Mouse (Mus musculus): ENCODE results near the gene Ndufs7. TPM values are rescaled to one million over a fixed set of nuclear protein-coding genes. Genes with fewer than 3 reads are reported as not detected.

Ndufs7 gene
- polyA plus RNA-seq, 1 experiment from 2014 or later = 605 TPM

- ATAC-seq = peak; percentile 60
- WGBS = 1% methylated on average over 81 of the region's 81 CpGs
- H3K9me3 ChIP-seq (ENCODE audit: control insufficient read depth) = no peaks in the 10 kb centered on the region
- no peaks in the 10 kb centered on the region for H3K27me3 ChIP-seq (replicated peaks; ENCODE audit: control insufficient read depth, insufficient read depth, low read length)
- no peak for TF ChIP-seq CTCF (IDR thresholded peaks at IDR 0.05; ENCODE audit: low read depth)
- no peaks in the 10 kb centered on the region; the same call in 1 of the 2 replicates for H3K36me3 ChIP-seq (ENCODE audit: control insufficient read depth, insufficient read depth)
- H3K4me1 ChIP-seq (replicated peaks; ENCODE audit: control insufficient read depth, insufficient read depth, low read length) = peaks cover 6% of the 10 kb centered on the region; the same call in 1 of the 2 replicates
- H3K27ac ChIP-seq (ENCODE audit: low read depth, low read length) = peak overlapping the region; percentile 91
- peak overlapping the region; percentile 97 for H3K9ac ChIP-seq (ENCODE audit: low read depth, low read length)
- peak overlapping the region; percentile 84 for H3K4me3 ChIP-seq (ENCODE audit: low read depth, low read length)
- peak overlapping the region; percentile 74 for H3K4me2 ChIP-seq (replicated peaks; ENCODE audit: low read depth)
These were observed 15.6 kb downstream of the Ndufs7 start for GRCm38 (mm10) chr10:80264341-80265148.

GRCm38 (mm10) chr10:80265149-80265486, 16.2 kb downstream of the Ndufs7 start:
- WGBS = 0% methylated on average over 18 of the region's 18 CpGs
- no peaks in the 10 kb centered on the region for H3K9me3 ChIP-seq (ENCODE audit: control insufficient read depth)

GRCm38 (mm10) chr10:80270099-80270498, 21.2 kb downstream of the Ndufs7 start:
- peaks cover 17% of the 10 kb centered on the region for H3K36me3 ChIP-seq (ENCODE audit: control insufficient read depth, insufficient read depth)
- no peak for TF ChIP-seq CTCF (IDR thresholded peaks at IDR 0.05; ENCODE audit: low read depth)
- H3K4me2 ChIP-seq (replicated peaks; ENCODE audit: low read depth) = peak overlapping the region; percentile 40; the same call in 1 of the 2 replicates
- no peak overlapping the region for H3K9ac ChIP-seq (ENCODE audit: low read depth, low read length)
- no peaks in the 10 kb centered on the region for H3K27me3 ChIP-seq (replicated peaks; ENCODE audit: control insufficient read depth, insufficient read depth, low read length)
- H3K27ac ChIP-seq (ENCODE audit: low read depth, low read length) = peak overlapping the region; percentile 87
- H3K9me3 ChIP-seq (ENCODE audit: control insufficient read depth) = no peaks in the 10 kb centered on the region
- 55% methylated on average over 2 of the region's 2 CpGs for WGBS
- 0 out of 2 replicates have a peak, but pooled peaks cover 6% of the 10 kb centered on the region for H3K4me1 ChIP-seq (replicated peaks; ENCODE audit: control insufficient read depth, insufficient read depth, low read length)
- no peak for ATAC-seq
- no peak overlapping the region for H3K4me3 ChIP-seq (ENCODE audit: low read depth, low read length)

More at GRCm38 (mm10) chr10:80265149-80265486, 16.2 kb downstream of the Ndufs7 start:
- H3K4me3 ChIP-seq (ENCODE audit: low read depth, low read length) = peak overlapping the region; percentile 84
- no peaks in the 10 kb centered on the region; the same call in 1 of the 2 replicates for H3K36me3 ChIP-seq (ENCODE audit: control insufficient read depth, insufficient read depth)
- 0 out of 2 replicates have a peak, but pooled peaks cover under 1% of the 10 kb centered on the region for H3K4me1 ChIP-seq (replicated peaks; ENCODE audit: control insufficient read depth, insufficient read depth, low read length)
- peak overlapping the region; percentile 74 for H3K4me2 ChIP-seq (replicated peaks; ENCODE audit: low read depth)
- H3K27ac ChIP-seq (ENCODE audit: low read depth, low read length) = peak overlapping the region; percentile 91
- ATAC-seq = no peak
- H3K27me3 ChIP-seq (replicated peaks; ENCODE audit: control insufficient read depth, insufficient read depth, low read length) = no peaks in the 10 kb centered on the region
- peak overlapping the region; percentile 97 for H3K9ac ChIP-seq (ENCODE audit: low read depth, low read length)
- TF ChIP-seq CTCF (IDR thresholded peaks at IDR 0.05; ENCODE audit: low read depth) = no peak

DNA sequence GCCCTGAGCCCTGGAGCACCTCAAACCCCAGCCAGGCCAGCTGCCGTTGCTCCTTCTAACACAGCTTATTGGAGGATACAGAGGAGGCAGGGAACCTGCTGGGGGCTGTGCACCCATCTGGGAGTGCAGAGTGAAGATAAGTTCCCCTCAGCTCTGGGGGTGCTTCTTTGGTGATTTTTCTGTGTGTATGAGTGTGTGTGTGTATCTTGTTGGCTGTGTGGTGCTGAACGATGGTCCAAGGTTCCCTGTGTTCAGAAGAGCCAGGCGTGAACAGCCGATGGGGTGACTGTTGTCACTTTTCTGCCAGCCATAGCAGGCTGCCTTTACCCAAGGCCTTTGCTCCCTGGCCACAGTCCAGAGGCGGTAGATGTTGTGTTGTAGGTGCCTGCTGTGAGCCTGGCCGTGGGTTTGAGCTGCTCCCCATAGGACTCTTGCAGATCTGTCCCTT, 21.8 kb downstream of the Ndufs7 start:
- Histone ChIP-seq H3K36me3 (ENCODE audit: control insufficient read depth, insufficient read depth) (peaks cover 21% of the 10 kb centered on the region), H3K9me3 (ENCODE audit: control insufficient read depth) (no peaks in the 10 kb centered on the region), H3K4me1 (replicated peaks; ENCODE audit: control insufficient read depth, insufficient read depth, low read length) (0 out of 2 replicates have a peak, but pooled peaks cover 6% of the 10 kb centered on the region), H3K4me3 (ENCODE audit: low read depth, low read length) (no peak overlapping the region), H3K4me2 (replicated peaks; ENCODE audit: low read depth) (peak overlapping the region; percentile 40), H3K9ac (ENCODE audit: low read depth, low read length) (0 out of 2 replicates have a peak overlapping the region, but pooled peaks have one; percentile 0), H3K27ac (ENCODE audit: low read depth, low read length) (peak overlapping the region; percentile 87), H3K27me3 (replicated peaks; ENCODE audit: control insufficient read depth, insufficient read depth, low read length) (no peaks in the 10 kb centered on the region)
- TF ChIP-seq CTCF (IDR thresholded peaks at IDR 0.05; ENCODE audit: low read depth) = no peak
- ATAC-seq = peak; percentile 51
- WGBS = 40% methylated on average over 6 of the region's 6 CpGs

GRCm38 (mm10) chr10:80271186-80271843, 22.4 kb downstream of the Ndufs7 start:
- H3K4me3 ChIP-seq (ENCODE audit: low read depth, low read length) = no peak overlapping the region
- peak overlapping the region; percentile 18; the same call in 1 of the 2 replicates for H3K9ac ChIP-seq (ENCODE audit: low read depth, low read length)
- 0 out of 2 replicates have a peak, but pooled peaks cover 6% of the 10 kb centered on the region for H3K4me1 ChIP-seq (replicated peaks; ENCODE audit: control insufficient read depth, insufficient read depth, low read length)
- H3K9me3 ChIP-seq (ENCODE audit: control insufficient read depth) = no peaks in the 10 kb centered on the region
- H3K36me3 ChIP-seq (ENCODE audit: control insufficient read depth, insufficient read depth) = peaks cover 27% of the 10 kb centered on the region
- ATAC-seq = no peak
- H3K4me2 ChIP-seq (replicated peaks; ENCODE audit: low read depth) = peak overlapping the region; percentile 40
- peak overlapping the region; percentile 87 for H3K27ac ChIP-seq (ENCODE audit: low read depth, low read length)
- 68% methylated on average over 5 of the region's 5 CpGs for WGBS
- no peaks in the 10 kb centered on the region for H3K27me3 ChIP-seq (replicated peaks; ENCODE audit: control insufficient read depth, insufficient read depth, low read length)
- TF ChIP-seq CTCF (IDR thresholded peaks at IDR 0.05; ENCODE audit: low read depth) = no peak

All from intestine, postnatal 0 days (tissue).